Mouse (Mus musculus) hindbrain, embryonic 16.5 days (tissue): ENCODE measurements around the gene Epn2. TPM values are rescaled to one million over a fixed set of nuclear protein-coding genes. Genes with fewer than 3 reads are reported as not detected.

Experiments
- ATAC-seq: fragments of 200-750 bp; cut with Nextera tagmentation; 2 replicates; pipeline ENCODE4 v1.8.0; 2017; ENCODE audit warnings: moderate TSS enrichment, moderate library complexity
- H3K27ac ChIP-seq: fragments of 300-500 bp; sonication (generic); 2 replicates; pipeline ENCODE4 v1.5.1; 2014; ENCODE audit warnings: low read depth, mild to moderate bottlenecking, control low read depth, low read length, moderate library complexity
- H3K27me3 ChIP-seq: fragments of 300-500 bp; sonication (generic); replicated peaks from 2 replicates; pipeline ENCODE4 v1.6.1; 2014; ENCODE audit warnings: low read length; ENCODE audit not compliant: control insufficient read depth, insufficient read depth
- H3K36me3 ChIP-seq: fragments of 300-500 bp; sonication (generic); 2 replicates; pipeline ENCODE4 v1.6.1; 2014; ENCODE audit warnings: mild to moderate bottlenecking, low read length, moderate library complexity, mixed read lengths; ENCODE audit not compliant: control insufficient read depth, insufficient read depth
- H3K4me1 ChIP-seq: fragments of 300-500 bp; sonication (generic); 2 replicates; pipeline ENCODE4 v1.6.1; 2014; ENCODE audit warnings: low read depth, low read length; ENCODE audit not compliant: control insufficient read depth, insufficient read depth
- H3K4me2 ChIP-seq: fragments of 300-500 bp; sonication (generic); 2 replicates; pipeline ENCODE4 v1.6.1; 2014; ENCODE audit warnings: mild to moderate bottlenecking, low read length, control low read depth, moderate library complexity
- H3K4me3 ChIP-seq: fragments of 300-500 bp; sonication (generic); 2 replicates; pipeline ENCODE4 v1.5.1; 2014; ENCODE audit warnings: mild to moderate bottlenecking, low read length, control low read depth, moderate library complexity
- H3K9ac ChIP-seq: fragments of 300-500 bp; sonication (generic); 2 replicates; pipeline ENCODE4 v1.6.1; 2014; ENCODE audit warnings: low read depth, mild to moderate bottlenecking, control low read depth, low read length, moderate library complexity
- H3K9me3 ChIP-seq: fragments of 300-500 bp; sonication (generic); 2 replicates; pipeline ENCODE4 v1.6.1; 2014; ENCODE audit warnings: mild to moderate bottlenecking, low read length, moderate library complexity; ENCODE audit not compliant: control insufficient read depth
- WGBS: fragments of 180-500 bp; shearing (Covaris S2); extraction: QIAGEN DNeasy Blood & Tissue Kit; methylation state at CpG from one replicate; pipeline ENCODE4 v1.1.7; 2014; 5-methylcytosine and 5-hydroxymethylcytosine counted together
- polyA plus RNA-seq: library from polyadenylated mRNA; unstranded; fragments of >200 nt; fragmentation: Nextera tagmentation; extraction: Ambion mirVana; gene quantifications from 2 replicates; pipeline ENCODE4 v1.2.1, GENCODE M21; 2015

The Epn2 gene
- polyA plus RNA-seq, 1 experiment from 2014 or later = 66.9 TPM

DNA sequence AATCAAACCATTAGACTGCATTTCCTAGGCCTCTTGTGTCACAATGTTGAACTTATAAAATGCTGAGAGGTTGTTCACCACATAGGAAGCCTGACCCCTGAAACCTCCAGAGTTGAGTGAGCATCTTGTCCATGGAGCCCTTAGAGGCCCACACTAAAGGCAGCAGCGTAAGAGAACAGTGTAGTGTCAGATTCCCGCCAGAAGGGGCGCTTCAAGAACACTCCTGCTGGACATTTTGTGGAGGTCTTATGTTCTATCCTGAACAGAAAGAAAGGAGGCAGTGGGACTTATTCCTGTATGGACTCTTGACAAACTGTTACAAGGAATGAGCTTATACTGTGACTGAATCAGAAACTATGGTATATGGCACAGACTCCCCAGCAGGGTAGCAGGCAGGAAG is 64.5 kb downstream of the Epn2 start:
- 36% methylated on average over 3 of the region's 3 CpGs for WGBS
- no peaks in the 10 kb centered on the region for H3K4me1 ChIP-seq
- no peaks in the 10 kb centered on the region for H3K9me3 ChIP-seq
- H3K27ac ChIP-seq = no peak overlapping the region
- no peaks in the 10 kb centered on the region for H3K27me3 ChIP-seq
- ATAC-seq = no peak
- no peak overlapping the region for H3K9ac ChIP-seq
- H3K4me3 ChIP-seq = no peak overlapping the region
- no peak overlapping the region for H3K4me2 ChIP-seq
- H3K36me3 ChIP-seq = peaks cover 25% of the 10 kb centered on the region

DNA sequence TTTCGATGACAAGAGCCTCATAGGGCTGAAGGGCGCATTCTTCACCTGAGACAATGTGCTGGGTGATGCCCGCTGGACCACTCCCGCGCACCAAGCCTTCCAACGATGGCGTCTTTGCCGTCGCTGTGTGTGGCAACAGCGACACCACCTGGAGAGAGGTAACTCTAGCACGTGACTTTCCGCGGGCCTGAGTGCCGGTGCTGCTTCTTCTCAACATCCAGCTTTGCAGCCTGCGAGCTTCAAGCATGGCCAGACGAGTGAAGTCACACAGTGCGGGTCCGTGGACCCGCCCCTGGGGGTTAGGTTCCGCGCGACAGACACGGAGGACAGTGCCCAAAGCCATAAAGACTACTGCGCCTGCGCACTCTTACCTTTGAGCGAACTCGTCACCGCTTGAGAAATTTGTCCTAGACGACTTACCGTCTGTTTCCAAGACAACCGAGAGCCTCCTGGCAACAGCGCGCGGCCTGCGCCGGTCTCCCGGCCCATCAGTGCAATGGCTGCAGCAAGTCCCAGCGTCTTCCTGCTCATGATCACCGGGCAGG is 74.7 kb downstream of the Epn2 start, which contains the start of gene B9d1:
Gene B9d1 (plus strand): TSS at position 432 of the 545 bp plus-strand sequence.
- under 1% methylated on average over 39 of the region's 39 CpGs for WGBS
- peak; percentile 96 for ATAC-seq
- peak within 1 kb of the TSS; percentile 66 for H3K4me2 ChIP-seq
- H3K27ac ChIP-seq = peak within 1 kb of the TSS; percentile 93
- no peaks in the 10 kb centered on the region for H3K9me3 ChIP-seq
- 0 out of 2 replicates have a peak, but pooled peaks cover 4% of the 10 kb centered on the region for H3K36me3 ChIP-seq
- peaks cover 22% of the 10 kb centered on the region for H3K4me1 ChIP-seq
- H3K27me3 ChIP-seq = no peaks in the 10 kb centered on the region
- H3K4me3 ChIP-seq = peak within 1 kb of the TSS; percentile 57
- peak within 1 kb of the TSS; percentile 61 for H3K9ac ChIP-seq

DNA sequence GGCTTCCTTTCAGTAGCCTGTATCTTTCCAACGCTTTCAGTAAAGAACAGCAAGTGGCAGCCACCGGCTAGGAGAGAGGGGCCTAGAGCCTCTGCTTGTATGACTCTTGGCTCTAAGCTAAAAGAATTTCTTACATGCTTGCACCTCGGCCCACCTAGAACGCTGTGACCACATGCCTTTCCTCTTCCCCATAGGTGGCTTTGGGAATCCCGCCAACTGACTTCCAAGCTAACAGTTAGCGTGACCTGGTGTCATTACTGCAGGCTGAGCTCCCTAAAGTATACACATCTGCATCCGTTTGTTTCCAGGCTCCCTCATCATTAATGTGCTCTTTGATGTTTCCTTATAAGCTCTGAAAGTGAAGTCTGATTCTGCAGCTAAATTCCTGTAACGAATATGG is 75.6 kb downstream of the Epn2 start:
- Histone ChIP-seq H3K27ac (peak overlapping the region; percentile 93), H3K9me3 (no peaks in the 10 kb centered on the region), H3K27me3 (no peaks in the 10 kb centered on the region), H3K4me3 (no peak overlapping the region), H3K36me3 (no peaks in the 10 kb centered on the region), H3K4me1 (peaks cover 22% of the 10 kb centered on the region), H3K9ac (peak overlapping the region; percentile 61; the same call in 1 of the 2 replicates), H3K4me2 (peak overlapping the region; percentile 66)
- ATAC-seq = no peak
- WGBS = 72% methylated on average over 8 of the region's 8 CpGs

DNA sequence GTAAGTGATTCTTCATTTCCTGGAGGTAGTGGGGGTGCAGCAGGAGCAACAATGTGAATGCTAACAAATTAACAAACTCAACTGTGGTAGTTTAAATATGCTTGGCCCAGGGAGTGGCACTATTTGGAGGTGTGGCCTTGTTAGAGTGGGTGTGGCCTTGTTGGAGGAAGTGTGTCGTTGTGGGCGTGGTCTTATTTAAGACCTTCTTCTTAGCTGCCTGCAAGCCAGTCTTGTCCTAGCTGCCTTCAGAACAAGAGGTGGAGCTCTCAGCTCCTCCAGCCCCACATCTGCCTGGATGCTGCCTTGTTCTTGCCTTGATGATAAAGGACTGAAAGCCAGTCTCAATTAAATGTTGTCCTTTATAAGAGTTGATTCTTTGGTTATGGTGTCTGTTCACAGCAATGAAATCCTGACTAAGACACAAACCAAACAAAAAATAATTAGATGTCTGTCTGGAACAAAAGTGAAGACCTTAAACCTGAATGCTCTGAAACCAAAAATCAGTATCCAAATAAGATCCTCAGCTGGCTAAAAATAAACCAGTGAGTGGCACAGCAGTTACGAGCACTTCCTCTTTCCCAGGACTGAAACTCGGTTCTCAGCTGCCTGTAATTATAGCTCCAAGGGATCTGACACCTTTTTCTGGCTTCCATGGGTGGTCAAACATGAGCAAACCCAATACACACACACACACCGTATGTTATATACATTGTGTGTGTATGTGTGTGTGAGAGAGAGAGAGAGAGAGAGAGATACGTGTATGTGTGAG is 80.6 kb downstream of the Epn2 start:
- ATAC-seq = no peak
- Histone ChIP-seq H3K4me1 (peaks cover 5% of the 10 kb centered on the region), H3K9ac (no peak overlapping the region), H3K36me3 (no peaks in the 10 kb centered on the region), H3K9me3 (no peaks in the 10 kb centered on the region), H3K27ac (no peak overlapping the region), H3K4me2 (no peak overlapping the region), H3K27me3 (no peaks in the 10 kb centered on the region), H3K4me3 (no peak overlapping the region)
- 89% methylated on average over 6 of the region's 6 CpGs for WGBS

DNA sequence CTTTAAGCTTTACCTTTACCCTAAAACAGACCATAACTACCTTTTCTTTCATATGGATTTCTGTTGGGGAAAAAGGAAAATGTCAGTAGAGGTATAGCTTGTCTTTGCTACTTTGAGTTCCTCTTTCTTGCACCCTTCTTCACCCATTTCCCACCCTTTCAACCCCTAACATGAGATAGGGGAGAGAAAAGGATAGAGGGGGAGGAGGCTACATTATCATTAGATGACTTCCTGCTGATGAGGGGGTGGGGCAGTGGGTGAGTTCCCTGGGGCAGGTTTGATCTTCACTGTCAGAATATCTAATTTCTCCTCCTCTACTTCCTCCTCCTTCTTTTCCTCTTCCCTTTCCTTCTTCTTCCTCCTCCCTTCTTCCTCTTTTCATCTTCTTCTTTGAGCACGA is 82.0 kb downstream of the Epn2 start:
- Histone ChIP-seq H3K4me3 (no peak overlapping the region), H3K4me1 (peaks cover 8% of the 10 kb centered on the region), H3K9ac (no peak overlapping the region), H3K27ac (no peak overlapping the region), H3K36me3 (peaks cover 3% of the 10 kb centered on the region; the same call in 1 of the 2 replicates), H3K9me3 (no peaks in the 10 kb centered on the region), H3K4me2 (no peak overlapping the region), H3K27me3 (no peaks in the 10 kb centered on the region)
- no peak for ATAC-seq
- 74% methylated on average over 1 of the region's 1 CpGs for WGBS

DNA sequence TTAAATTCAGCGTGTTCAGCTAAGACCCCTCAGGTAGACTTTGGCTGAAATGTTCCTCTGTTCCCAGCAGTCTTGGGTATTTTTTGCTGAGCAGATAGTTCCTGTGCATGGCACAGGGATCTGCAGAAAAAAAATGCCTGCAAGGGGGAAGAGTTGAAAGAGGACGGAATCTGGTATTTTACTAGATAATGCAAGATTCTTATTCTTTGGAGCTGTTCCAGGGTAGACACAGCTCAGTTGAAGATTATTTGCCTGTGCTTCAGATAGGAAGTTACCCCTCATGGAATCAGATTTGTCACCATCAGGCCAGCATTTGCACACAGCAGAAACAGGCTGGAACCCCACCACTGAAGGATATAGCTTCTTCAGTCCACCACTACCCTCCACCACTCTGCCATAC is 84.0 kb downstream of the Epn2 start:
- H3K4me1 ChIP-seq = peaks cover 9% of the 10 kb centered on the region
- H3K27ac ChIP-seq = no peak overlapping the region
- H3K4me2 ChIP-seq = no peak overlapping the region
- 85% methylated on average over 2 of the region's 2 CpGs for WGBS
- H3K9ac ChIP-seq = no peak overlapping the region
- no peak overlapping the region for H3K4me3 ChIP-seq
- H3K27me3 ChIP-seq = no peaks in the 10 kb centered on the region
- no peaks in the 10 kb centered on the region for H3K9me3 ChIP-seq
- no peak for ATAC-seq
- peaks cover 13% of the 10 kb centered on the region for H3K36me3 ChIP-seq

DNA sequence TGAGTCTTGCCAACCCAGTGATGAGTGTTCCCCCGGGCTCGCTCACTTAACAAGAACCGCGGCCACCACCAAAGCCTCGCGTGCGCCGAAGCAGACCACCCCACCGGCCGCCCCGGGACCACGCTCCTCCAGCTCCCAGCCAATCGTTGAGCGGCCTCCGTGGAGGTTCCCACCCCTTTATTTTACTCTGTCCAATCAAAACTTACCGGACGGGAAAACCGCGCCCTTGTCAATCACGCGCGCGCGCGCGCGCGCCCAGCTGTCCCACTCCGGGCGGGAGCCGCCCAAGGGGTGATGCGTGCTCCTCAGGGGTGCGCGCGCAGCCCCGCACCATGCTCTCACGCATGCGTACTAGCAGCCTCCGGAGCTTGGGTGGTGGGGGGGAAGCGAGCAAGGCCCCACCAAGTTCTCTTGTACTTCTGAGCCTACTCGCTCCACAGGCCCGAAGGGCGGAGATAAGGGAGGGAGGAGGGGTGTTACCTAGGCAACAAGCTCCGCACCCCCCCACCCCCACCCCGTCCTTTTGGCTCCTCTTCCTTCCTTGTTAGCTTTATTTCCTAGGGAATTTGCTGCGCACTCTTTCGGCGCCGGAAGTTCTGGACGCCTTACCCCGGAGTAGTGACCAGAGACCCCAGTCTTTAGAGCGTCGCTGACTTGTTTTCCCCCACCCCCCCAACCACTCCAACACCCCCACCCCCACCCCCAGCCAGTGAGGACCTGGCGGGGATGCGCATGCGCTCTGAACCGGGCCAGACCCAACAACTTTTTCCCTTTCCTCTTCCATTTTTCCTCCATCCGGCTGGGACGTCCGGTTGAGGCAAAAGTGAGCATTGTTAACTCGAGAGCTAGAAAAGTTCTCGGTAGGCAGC is 85.1 kb downstream of the Epn2 start, which contains the start of gene Mapk7:
Gene Mapk7 (minus strand): TSS at position 278 of the 869 bp plus-strand sequence.
- H3K27me3 ChIP-seq = no peaks in the 10 kb centered on the region
- ATAC-seq = peak; percentile 97
- H3K36me3 ChIP-seq = peaks cover 25% of the 10 kb centered on the region
- peak within 1 kb of the TSS; percentile 84 for H3K4me2 ChIP-seq
- H3K9me3 ChIP-seq = no peaks in the 10 kb centered on the region
- WGBS = under 1% methylated on average over 62 of the region's 62 CpGs
- peaks cover 15% of the 10 kb centered on the region for H3K4me1 ChIP-seq
- peak within 1 kb of the TSS; percentile 89 for H3K9ac ChIP-seq
- H3K27ac ChIP-seq = peak within 1 kb of the TSS; percentile 91
- H3K4me3 ChIP-seq = peak within 1 kb of the TSS; percentile 80

DNA sequence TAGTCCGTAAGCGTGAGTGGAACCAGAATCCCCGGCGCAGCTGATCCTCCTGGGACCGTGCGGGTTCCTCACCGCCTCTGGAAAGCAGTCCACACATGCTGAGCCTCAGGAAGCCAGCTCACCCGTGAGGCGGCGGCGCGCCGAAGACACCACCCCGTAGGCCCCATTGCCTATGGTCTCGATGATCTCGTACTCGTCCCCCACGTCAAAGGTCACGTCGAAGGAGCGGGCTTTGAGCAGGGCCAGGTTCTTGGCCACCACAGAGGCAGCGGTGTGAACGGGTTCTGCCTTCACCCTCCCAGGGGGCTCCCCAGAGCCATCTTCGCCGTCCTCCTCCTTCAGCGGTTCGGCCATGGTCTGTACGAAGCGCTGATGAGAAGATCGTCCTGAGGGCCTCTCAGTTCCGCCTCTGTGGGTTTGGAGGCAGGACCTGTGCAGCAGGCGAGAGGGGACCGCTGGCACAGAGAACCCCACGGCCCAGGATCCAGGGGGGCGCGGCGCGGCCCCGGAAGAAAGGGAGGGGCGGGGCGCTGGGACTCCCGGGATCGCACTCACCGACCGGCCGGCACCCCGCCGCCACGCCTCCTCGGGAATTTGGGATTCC is 85.9 kb downstream of the Epn2 start:
- WGBS = under 1% methylated on average over 30 of the region's 50 CpGs
- Histone ChIP-seq H3K4me2 (peak overlapping the region; percentile 84), H3K9me3 (no peaks in the 10 kb centered on the region), H3K36me3 (peaks cover 28% of the 10 kb centered on the region), H3K9ac (peak overlapping the region; percentile 89), H3K27ac (peak overlapping the region; percentile 91), H3K27me3 (no peaks in the 10 kb centered on the region), H3K4me3 (peak overlapping the region; percentile 80), H3K4me1 (peaks cover 15% of the 10 kb centered on the region)
- peak; percentile 68 for ATAC-seq
